Mouse (Mus musculus) embryonic facial prominence, embryonic 11.5 days (tissue): ENCODE data around the gene Xntrpc. TPM values are rescaled to one million over a fixed set of nuclear protein-coding genes. Genes with fewer than 3 reads are reported as not detected.
"Not testable (repeated sequence)": the region's sequence is repeated elsewhere in the genome, so short reads cannot be mapped to it uniquely, and the experiment has no call there.

Experiments
- ATAC-seq: fragments of 200-750 bp; cut with Nextera tagmentation; replicated peaks from 2 replicates; pipeline ENCODE4 v1.8.0; 2017; ENCODE audit warnings: low read depth; ENCODE audit not compliant: insufficient number of reproducible peaks, low FRiP score, low TSS enrichment
- DNase-seq: peaks from one replicate; pipeline ENCODE4 v3.0.0-alpha.2; 2015; ENCODE audit warnings: low spot score
- H3K27ac ChIP-seq: fragments of 300-500 bp; sonication (generic); replicated peaks from 2 replicates; pipeline ENCODE4 v1.5.1; 2014; ENCODE audit warnings: mild to moderate bottlenecking, low read depth, low read length, control low read depth
- H3K27me3 ChIP-seq: fragments of 300-500 bp; sonication (generic); 2 replicates; pipeline ENCODE4 v1.6.1; 2014; ENCODE audit warnings: mild to moderate bottlenecking, low read length, moderate library complexity, mixed read lengths; ENCODE audit not compliant: control insufficient read depth, insufficient read depth
- H3K36me3 ChIP-seq: fragments of 300-500 bp; sonication (generic); replicated peaks from 2 replicates; pipeline ENCODE4 v1.6.1; 2014; ENCODE audit warnings: low read depth, mild to moderate bottlenecking, low read length, moderate library complexity, mixed read lengths; ENCODE audit not compliant: control insufficient read depth, insufficient read depth
- H3K4me1 ChIP-seq: fragments of 300-500 bp; sonication (generic); 2 replicates; pipeline ENCODE4 v1.6.1; 2014; ENCODE audit warnings: low read length, mixed read lengths; ENCODE audit not compliant: control insufficient read depth, insufficient read depth
- H3K4me2 ChIP-seq: fragments of 300-500 bp; sonication (generic); 2 replicates; pipeline ENCODE4 v1.6.1; 2014; ENCODE audit warnings: low read depth, mild to moderate bottlenecking, control low read depth, low read length, moderate library complexity
- H3K4me3 ChIP-seq: fragments of 300-500 bp; sonication (generic); 2 replicates; pipeline ENCODE4 v1.5.1; 2014; ENCODE audit warnings: low read depth, low read length, control low read depth
- H3K9ac ChIP-seq: fragments of 300-500 bp; sonication (generic); replicated peaks from 2 replicates; pipeline ENCODE4 v1.6.1; 2014; ENCODE audit warnings: mild to moderate bottlenecking, control low read depth, low read length
- H3K9me3 ChIP-seq: fragments of 300-500 bp; sonication (generic); replicated peaks from 2 replicates; pipeline ENCODE4 v1.6.1; 2016; ENCODE audit warnings: mild to moderate bottlenecking, low read length, inconsistent platforms, mixed read lengths; ENCODE audit not compliant: control insufficient read depth
- WGBS: fragments of 180-500 bp; shearing (Covaris S2); extraction: QIAGEN DNeasy Blood & Tissue Kit; methylation state at CpG from one replicate; pipeline ENCODE4 v1.1.7; 2014; 5-methylcytosine and 5-hydroxymethylcytosine counted together
- polyA plus RNA-seq: library from polyadenylated mRNA; unstranded; fragments of >200 nt; fragmentation: Nextera tagmentation; extraction: Ambion mirVana; gene quantifications from 2 replicates; pipeline ENCODE4 v1.2.1, GENCODE M21; 2014

Gene Xntrpc
- 1.4 and 1.9 TPM in 2 replicates for polyA plus RNA-seq

GRCm38 (mm10) chr7:102065046-102065891, at the start of gene Xntrpc, which contains the start of the genes Rnf121 and Xndc1:
Gene Xntrpc (plus strand): TSS chr7:102065713.
Gene Rnf121 (minus strand): TSS chr7:102065469.
Gene Xndc1 (plus strand): TSS chr7:102065511.
- H3K4me2 ChIP-seq, result peak within 1 kb of the TSS; percentile 56
- peak; percentile 95 for DNase-seq
- H3K4me1 ChIP-seq, result peaks cover 4% of the 10 kb centered on the region; the same call in 1 of the 2 replicates
- 0 out of 2 replicates have a peak within 1 kb of the TSS, but pooled peaks have one; percentile 49 for H3K27ac ChIP-seq
- H3K36me3 ChIP-seq, result no peaks in the 10 kb centered on the region
- H3K4me3 ChIP-seq, result peak within 1 kb of the TSS; percentile 78
- under 1% methylated on average over 56 of the region's 56 CpGs for WGBS
- no peaks in the 10 kb centered on the region for H3K9me3 ChIP-seq
- ATAC-seq, result peak; percentile 98
- peak within 1 kb of the TSS; percentile 80 for H3K9ac ChIP-seq
- no peaks in the 10 kb centered on the region for H3K27me3 ChIP-seq

DNA sequence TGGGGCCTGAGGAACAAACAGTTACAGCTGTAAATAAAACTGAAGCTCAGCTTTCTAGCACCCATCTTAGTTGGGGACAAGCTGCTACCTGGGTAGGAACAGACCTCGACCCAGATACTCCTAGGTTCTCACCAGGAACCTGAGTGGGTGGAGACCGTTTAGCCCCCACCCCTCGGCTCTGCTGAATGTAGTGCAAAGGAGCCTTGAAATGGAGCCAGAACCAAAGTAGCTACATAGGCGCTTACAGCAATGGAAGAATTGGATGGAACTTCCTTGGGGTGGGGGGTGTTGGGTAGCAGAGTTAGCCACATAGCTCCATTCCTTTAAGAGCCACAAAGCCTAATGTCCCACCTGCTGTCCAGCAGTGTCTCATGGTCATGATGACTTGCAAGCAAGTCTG, 48.6 kb upstream of the Xntrpc start:
- Histone ChIP-seq H3K4me2 (no peak overlapping the region), H3K36me3 (peaks cover 31% of the 10 kb centered on the region), H3K27ac (no peak overlapping the region), H3K4me3 (no peak overlapping the region), H3K9ac (no peak overlapping the region), H3K4me1 (no peaks in the 10 kb centered on the region), H3K9me3 (no peaks in the 10 kb centered on the region), H3K27me3 (no peaks in the 10 kb centered on the region)
- DNase-seq, result no peak
- 79% methylated on average over 4 of the region's 4 CpGs for WGBS
- no peak for ATAC-seq

DNA sequence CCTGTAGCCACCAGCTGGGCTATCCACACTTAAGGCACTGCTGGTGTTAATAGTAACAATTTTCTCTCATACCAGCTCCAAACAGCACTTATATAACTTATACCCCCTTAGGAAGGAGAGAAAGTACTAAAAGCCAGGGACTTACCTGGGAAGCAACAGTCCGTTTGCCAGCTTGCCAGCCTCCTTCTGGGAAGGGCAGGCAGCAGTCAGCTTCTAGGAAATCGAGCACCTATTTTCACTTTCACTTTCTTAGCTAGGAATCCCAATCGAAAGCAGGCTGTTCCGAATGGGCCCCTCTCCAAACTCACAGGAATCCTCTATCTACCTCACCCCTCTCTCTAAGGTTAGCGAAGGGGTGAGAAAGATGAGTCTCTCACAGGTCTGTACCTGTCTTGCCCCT, 48.1 kb upstream of the Xntrpc start:
- DNase-seq, result no peak
- Histone ChIP-seq H3K27ac (no peak overlapping the region), H3K36me3 (peaks cover 27% of the 10 kb centered on the region), H3K4me1 (no peaks in the 10 kb centered on the region), H3K9me3 (no peaks in the 10 kb centered on the region), H3K4me2 (no peak overlapping the region), H3K4me3 (no peak overlapping the region), H3K27me3 (no peaks in the 10 kb centered on the region), H3K9ac (no peak overlapping the region)
- 86% methylated on average over 5 of the region's 5 CpGs for WGBS
- ATAC-seq, result no peak

GRCm38 (mm10) chr7:102018034-102018433, 47.5 kb upstream of the Xntrpc start:
- H3K9ac ChIP-seq, result no peak overlapping the region
- DNase-seq, result no peak
- H3K27ac ChIP-seq, result no peak overlapping the region
- no peaks in the 10 kb centered on the region for H3K9me3 ChIP-seq
- no peak overlapping the region for H3K4me2 ChIP-seq
- ATAC-seq, result no peak
- WGBS, result 86% methylated on average over 7 of the region's 7 CpGs
- no peak overlapping the region for H3K4me3 ChIP-seq
- no peaks in the 10 kb centered on the region for H3K4me1 ChIP-seq
- H3K36me3 ChIP-seq, result peaks cover 25% of the 10 kb centered on the region
- no peaks in the 10 kb centered on the region for H3K27me3 ChIP-seq

DNA sequence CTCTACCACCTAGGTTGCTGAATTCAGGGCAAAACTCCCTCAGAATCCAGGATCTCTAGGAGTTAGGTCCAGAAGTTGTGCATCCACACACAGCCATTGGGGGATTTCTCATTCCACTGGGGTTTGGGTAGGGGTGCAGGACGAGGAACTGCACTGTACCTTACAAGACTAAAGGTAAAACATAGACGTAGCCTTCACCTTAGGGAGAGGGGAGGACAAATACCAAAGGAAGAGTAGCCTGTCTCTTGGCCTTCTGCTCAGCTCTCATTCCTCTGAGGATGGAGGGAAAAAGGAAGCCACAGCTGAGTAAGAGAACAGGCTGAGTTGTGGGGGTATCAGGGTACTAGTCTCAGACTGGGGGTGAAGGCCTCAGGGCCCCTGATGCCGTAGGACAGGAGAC, 46.9 kb upstream of the Xntrpc start, which contains the start of gene Il18bp:
Gene Il18bp, minus strand, starts transcription at position 101 of the 400 bp plus-strand sequence.
- DNase-seq (no peak), ATAC-seq (no peak)
- 92% methylated on average over 3 of the region's 3 CpGs for WGBS
- Histone ChIP-seq H3K4me3 (no peak within 1 kb of the TSS), H3K27me3 (no peaks in the 10 kb centered on the region), H3K27ac (no peak within 1 kb of the TSS), H3K9ac (no peak within 1 kb of the TSS), H3K4me2 (no peak within 1 kb of the TSS), H3K36me3 (peaks cover 22% of the 10 kb centered on the region), H3K4me1 (no peaks in the 10 kb centered on the region), H3K9me3 (no peaks in the 10 kb centered on the region)

DNA sequence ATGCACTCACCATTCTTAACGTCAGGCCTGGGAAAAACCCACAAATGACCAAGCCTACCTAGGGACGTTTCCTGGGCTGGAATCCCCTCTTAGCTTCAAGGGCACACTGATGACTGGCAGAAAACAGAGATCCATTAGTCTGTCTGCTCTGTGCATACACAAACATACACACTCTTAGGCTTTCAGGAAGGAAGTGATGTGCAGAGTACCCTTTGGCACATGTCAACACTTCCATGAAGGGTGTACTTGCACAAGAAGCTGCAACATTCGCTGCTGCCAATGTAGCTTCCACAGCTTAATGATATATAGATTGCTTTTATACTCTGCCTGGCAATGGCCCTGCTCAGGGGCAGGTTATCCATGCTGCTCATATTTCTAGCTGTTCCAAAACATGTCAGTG, 46.2 kb upstream of the Xntrpc start:
- ATAC-seq (no peak), DNase-seq (no peak)
- no peak overlapping the region for H3K27ac ChIP-seq
- no peaks in the 10 kb centered on the region for H3K4me1 ChIP-seq
- no peak overlapping the region for H3K4me2 ChIP-seq
- 73% methylated on average over 3 of the region's 3 CpGs for WGBS
- H3K9me3 ChIP-seq, result no peaks in the 10 kb centered on the region
- H3K4me3 ChIP-seq, result no peak overlapping the region
- H3K36me3 ChIP-seq, result peaks cover 16% of the 10 kb centered on the region
- H3K27me3 ChIP-seq, result no peaks in the 10 kb centered on the region
- no peak overlapping the region for H3K9ac ChIP-seq

- H3K27ac ChIP-seq, H3K4me3 ChIP-seq, H3K4me2 ChIP-seq, H3K9ac ChIP-seq, H3K27me3 ChIP-seq, H3K4me1 ChIP-seq, DNase-seq, ATAC-seq, H3K9me3 ChIP-seq: not testable (repeated sequence)
- H3K36me3 ChIP-seq, result peaks cover 10% of the 10 kb centered on the region
- WGBS, result 97% methylated on average over 2 of the region's 2 CpGs
Measured at GRCm38 (mm10) chr7:102020934-102021333, 44.6 kb upstream of the Xntrpc start.

GRCm38 (mm10) chr7:102023821-102024220, 41.7 kb upstream of the Xntrpc start:
- Histone ChIP-seq H3K9ac (no peak overlapping the region), H3K36me3 (peaks cover 10% of the 10 kb centered on the region), H3K9me3 (no peaks in the 10 kb centered on the region), H3K27ac (no peak overlapping the region), H3K4me1 (no peaks in the 10 kb centered on the region), H3K4me2 (no peak overlapping the region), H3K27me3 (no peaks in the 10 kb centered on the region), H3K4me3 (no peak overlapping the region)
- no peak for DNase-seq
- no peak for ATAC-seq
- WGBS, result 92% methylated on average over 9 of the region's 9 CpGs
